Mouse (Mus musculus) lung, postnatal 0 days (tissue): ENCODE measurements at regions not wholly inside any gene's neighbourhood (a gene's known extent, or its start where the extent isn't known, plus 50 kb on each side); places are given as distances from the start of the nearest gene placed in this dataset.

Experiments
- ATAC-seq: fragments of 200-750 bp; cut with Nextera tagmentation; 2 replicates; pipeline ENCODE4 v1.8.0; 2017; ENCODE audit warnings: moderate library complexity
- DNase-seq: peaks from one replicate; pipeline ENCODE4 v3.0.0-alpha.2; 2016; ENCODE audit warnings: low spot score
- H3K27ac ChIP-seq: fragments of 300-500 bp; sonication (generic); 2 replicates; pipeline ENCODE4 v1.5.1; 2014; ENCODE audit warnings: antibody characterized with exemption, mild to moderate bottlenecking, low read length, mixed read lengths
- H3K27me3 ChIP-seq: fragments of 300-500 bp; sonication (generic); replicated peaks from 2 replicates; pipeline ENCODE4 v1.6.1; 2014; ENCODE audit warnings: low read length, mixed read lengths; ENCODE audit not compliant: insufficient read depth
- H3K36me3 ChIP-seq: fragments of 300-500 bp; sonication (generic); 2 replicates; pipeline ENCODE4 v1.6.1; 2014; ENCODE audit warnings: low read length, mixed read lengths; ENCODE audit not compliant: insufficient read depth
- H3K4me1 ChIP-seq: fragments of 300-500 bp; sonication (generic); 2 replicates; pipeline ENCODE4 v1.6.1; 2014; ENCODE audit warnings: antibody characterized with exemption, low read depth, low read length, mixed read lengths; ENCODE audit not compliant: insufficient read depth
- H3K4me2 ChIP-seq: fragments of 300-500 bp; sonication (generic); replicated peaks from 2 replicates; pipeline ENCODE4 v1.6.1; 2014; ENCODE audit warnings: low read depth, mild to moderate bottlenecking, low read length, moderate library complexity, mixed read lengths
- H3K4me3 ChIP-seq: fragments of 300-500 bp; sonication (generic); 2 replicates; pipeline ENCODE4 v1.5.1; 2014; ENCODE audit warnings: low read depth, low read length
- H3K9ac ChIP-seq: fragments of 300-500 bp; sonication (generic); replicated peaks from 2 replicates; pipeline ENCODE4 v1.6.1; 2014; ENCODE audit warnings: low read depth, mild to moderate bottlenecking
- H3K9me3 ChIP-seq: fragments of 300-500 bp; sonication (generic); 2 replicates; pipeline ENCODE4 v1.6.1; 2016; ENCODE audit warnings: low read length, mixed read lengths
- CTCF ChIP-seq: IDR thresholded peaks from 2 replicates; pipeline ENCODE4 v1.5.1; 2016; ENCODE audit warnings: antibody characterized with exemption, mild to moderate bottlenecking
- EP300 ChIP-seq: IDR thresholded peaks from 2 replicates; pipeline ENCODE4 v1.6.1; 2016; ENCODE audit warnings: antibody characterized with exemption, mild to moderate bottlenecking, control low read depth
- WGBS: fragments of 180-500 bp; shearing (Covaris S2); extraction: QIAGEN DNeasy Blood & Tissue Kit; methylation state at CpG from one replicate; pipeline ENCODE4 v1.1.7; 2014; 5-methylcytosine and 5-hydroxymethylcytosine counted together

- H3K9ac ChIP-seq: no peak overlapping the region
- TF ChIP-seq CTCF: no peak
- TF ChIP-seq EP300: peak; percentile 60
- ATAC-seq (peak; percentile 79), DNase-seq (peak; percentile 76)
- H3K36me3 ChIP-seq: no peaks in the 10 kb centered on the region
- no peaks in the 10 kb centered on the region for H3K9me3 ChIP-seq
- H3K4me3 ChIP-seq: no peak overlapping the region
- H3K27ac ChIP-seq: no peak overlapping the region
- H3K4me2 ChIP-seq: no peak overlapping the region
- 64% methylated on average over 5 of the region's 5 CpGs for WGBS
- H3K4me1 ChIP-seq: no peaks in the 10 kb centered on the region
- H3K27me3 ChIP-seq: no peaks in the 10 kb centered on the region; the same call in 1 of the 2 replicates
Observed at GRCm38 (mm10) chr13:38281712-38282111, 63.2 kb upstream of the Bmp6 start.

- Histone ChIP-seq H3K4me1 (no peaks in the 10 kb centered on the region), H3K4me3 (no peak overlapping the region), H3K9ac (no peak overlapping the region), H3K27ac (no peak overlapping the region), H3K36me3 (no peaks in the 10 kb centered on the region), H3K4me2 (no peak overlapping the region), H3K27me3 (no peaks in the 10 kb centered on the region), H3K9me3 (no peaks in the 10 kb centered on the region)
- ATAC-seq (no peak), DNase-seq (no peak)
- 53% methylated on average over 3 of the region's 3 CpGs for WGBS
- no peak for TF ChIP-seq CTCF
- no peak for TF ChIP-seq EP300
Observed at GRCm38 (mm10) chr13:38287960-38288359, 56.9 kb upstream of the Bmp6 start.

GRCm38 (mm10) chr13:38288572-38289440 lies 56.1 kb upstream of the Bmp6 start:
- peak; percentile 6 for DNase-seq
- H3K27me3 ChIP-seq: no peaks in the 10 kb centered on the region
- H3K4me1 ChIP-seq: no peaks in the 10 kb centered on the region
- H3K9ac ChIP-seq: no peak overlapping the region
- H3K36me3 ChIP-seq: no peaks in the 10 kb centered on the region
- no peak overlapping the region for H3K4me3 ChIP-seq
- ATAC-seq: no peak
- H3K27ac ChIP-seq: no peak overlapping the region
- H3K4me2 ChIP-seq: no peak overlapping the region
- no peaks in the 10 kb centered on the region for H3K9me3 ChIP-seq
- TF ChIP-seq EP300 (no peak), CTCF (no peak)
- WGBS: 84% methylated on average over 14 of the region's 14 CpGs

- Histone ChIP-seq H3K4me3 (no peak overlapping the region), H3K9ac (no peak overlapping the region), H3K9me3 (no peaks in the 10 kb centered on the region), H3K36me3 (no peaks in the 10 kb centered on the region), H3K27ac (no peak overlapping the region), H3K4me1 (no peaks in the 10 kb centered on the region), H3K4me2 (no peak overlapping the region), H3K27me3 (no peaks in the 10 kb centered on the region)
- DNase-seq (peak; percentile 84), ATAC-seq (peak; percentile 88)
- no peak for TF ChIP-seq EP300
- peak; percentile 45 for TF ChIP-seq CTCF
- 38% methylated on average over 19 of the region's 21 CpGs for WGBS
Observed at GRCm38 (mm10) chr13:38290287-38290941, 54.5 kb upstream of the Bmp6 start.

- DNase-seq (no peak), ATAC-seq (no peak)
- WGBS: 71% methylated on average over 4 of the region's 4 CpGs
- Histone ChIP-seq H3K4me1 (no peaks in the 10 kb centered on the region), H3K27me3 (no peaks in the 10 kb centered on the region), H3K9me3 (no peaks in the 10 kb centered on the region), H3K36me3 (no peaks in the 10 kb centered on the region), H3K4me2 (no peak overlapping the region), H3K9ac (no peak overlapping the region), H3K4me3 (no peak overlapping the region), H3K27ac (no peak overlapping the region)
- TF ChIP-seq EP300: no peak
- no peak for TF ChIP-seq CTCF
Observed at GRCm38 (mm10) chr13:38291487-38291886, 53.4 kb upstream of the Bmp6 start.
